Mouse (Mus musculus): ENCODE results near the gene Fkbp5.

GRCm38 (mm10) chr17:28527184-28528042 is 10.1 kb upstream of the Fkbp5 start:
- TF ChIP-seq CTCF (IDR thresholded peaks at IDR 0.05; ENCODE audit: low read depth): no peak
- TF ChIP-seq EP300 (IDR thresholded peaks at IDR 0.05; ENCODE audit: low read depth): no peak
